Mouse (Mus musculus) cerebellum, adult 2 months (tissue): Measurements from ENCODE around the gene Cdc14b.

Experiments
- CTCF ChIP-seq: fragments of 200-500 bp; IDR thresholded peaks from 2 replicates; pipeline ENCODE4 v1.5.1; 2011; ENCODE audit warnings: low read depth, mild to moderate bottlenecking, control low read depth, low read length, moderate library complexity, borderline replicate concordance; ENCODE audit not compliant: insufficient read depth
- POLR2A ChIP-seq: fragments of 200-500 bp; IDR thresholded peaks from 2 replicates; pipeline ENCODE4 v1.6.1; 2011; ENCODE audit warnings: low read length, control low read depth, borderline replicate concordance; ENCODE audit not compliant: insufficient read depth

GRCm38 (mm10) chr13:64161916-64162611 is 113.0 kb downstream of the Cdc14b start:
- 0 out of 2 replicates have a peak, but pooled peaks have one; percentile 22 for TF ChIP-seq POLR2A
- TF ChIP-seq CTCF = no peak
